Mouse (Mus musculus) heart, embryonic 16.5 days (tissue): ENCODE measurements around the gene Scn8a. TPM values are rescaled to one million over a fixed set of nuclear protein-coding genes. Genes with fewer than 3 reads are reported as not detected.

Experiments used
- ATAC-seq: fragments of 200-750 bp; cut with Nextera tagmentation; replicated peaks from 2 replicates; pipeline ENCODE4 v1.8.0; 2017; ENCODE audit warnings: moderate number of reproducible peaks; ENCODE audit not compliant: insufficient read depth, low FRiP score; ENCODE audit errors: extremely low read depth
- H3K27ac ChIP-seq: fragments of 300-500 bp; sonication (generic); 2 replicates; pipeline ENCODE4 v1.5.1; 2014; ENCODE audit warnings: mild to moderate bottlenecking, low read length, control low read depth, moderate library complexity
- H3K27me3 ChIP-seq: fragments of 300-500 bp; sonication (generic); 2 replicates; pipeline ENCODE4 v1.6.1; 2014; ENCODE audit warnings: low read length, mixed read lengths; ENCODE audit not compliant: control insufficient read depth, insufficient read depth
- H3K36me3 ChIP-seq: fragments of 300-500 bp; sonication (generic); 2 replicates; pipeline ENCODE4 v1.6.1; 2014; ENCODE audit not compliant: control insufficient read depth, insufficient read depth
- H3K4me1 ChIP-seq: fragments of 300-500 bp; sonication (generic); 2 replicates; pipeline ENCODE4 v1.6.1; 2014; ENCODE audit warnings: low read length, mixed read lengths; ENCODE audit not compliant: control insufficient read depth, insufficient read depth
- H3K4me2 ChIP-seq: fragments of 300-500 bp; sonication (generic); 2 replicates; pipeline ENCODE4 v1.6.1; 2014; ENCODE audit warnings: low read depth, mild to moderate bottlenecking, control low read depth, low read length
- H3K4me3 ChIP-seq: fragments of 300-500 bp; sonication (generic); 2 replicates; pipeline ENCODE4 v1.5.1; 2014; ENCODE audit warnings: mild to moderate bottlenecking, control low read depth, low read length
- H3K9ac ChIP-seq: fragments of 300-500 bp; sonication (generic); 2 replicates; pipeline ENCODE4 v1.6.1; 2014; ENCODE audit warnings: low read length, control low read depth
- H3K9me3 ChIP-seq: fragments of 300-500 bp; sonication (generic); replicated peaks from 2 replicates; pipeline ENCODE4 v1.6.1; 2016; ENCODE audit warnings: low read length; ENCODE audit not compliant: control insufficient read depth
- WGBS: fragments of 180-500 bp; shearing (Covaris S2); extraction: QIAGEN DNeasy Blood & Tissue Kit; methylation state at CpG from one replicate; pipeline ENCODE4 v1.1.7; 2014; 5-methylcytosine and 5-hydroxymethylcytosine counted together
- polyA plus RNA-seq: library from polyadenylated mRNA; unstranded; fragments of >200 nt; fragmentation: Nextera tagmentation; extraction: Ambion mirVana; gene quantifications from 2 replicates; pipeline ENCODE4 v1.2.1, GENCODE M21; 2015

Gene Scn8a
- polyA plus RNA-seq, 1 experiment from 2014 or later: 0.71 TPM

GRCm38 (mm10) chr15:101006251-101007040 is 136.8 kb downstream of the Scn8a start:
- Histone ChIP-seq H3K27me3 (peaks cover 8% of the 10 kb centered on the region), H3K4me2 (peak overlapping the region; percentile 83), H3K9ac (peak overlapping the region; percentile 44), H3K4me3 (peak overlapping the region; percentile 57), H3K27ac (no peak overlapping the region), H3K9me3 (no peaks in the 10 kb centered on the region), H3K36me3 (no peaks in the 10 kb centered on the region), H3K4me1 (peaks cover 3% of the 10 kb centered on the region; the same call in 1 of the 2 replicates)
- peak; percentile 77; the same call in 1 of the 2 replicates for ATAC-seq
- 14% methylated on average over 15 of the region's 15 CpGs for WGBS

- no peaks in the 10 kb centered on the region for H3K36me3 ChIP-seq
- H3K9ac ChIP-seq: no peak overlapping the region
- no peak overlapping the region for H3K27ac ChIP-seq
- H3K9me3 ChIP-seq: no peaks in the 10 kb centered on the region
- peak overlapping the region; percentile 83 for H3K4me2 ChIP-seq
- peaks cover 8% of the 10 kb centered on the region for H3K27me3 ChIP-seq
- H3K4me1 ChIP-seq: peaks cover 3% of the 10 kb centered on the region; the same call in 1 of the 2 replicates
- WGBS: 72% methylated on average over 7 of the region's 7 CpGs
- H3K4me3 ChIP-seq: no peak overlapping the region
- ATAC-seq: no peak
These were observed 137.6 kb downstream of the Scn8a start for GRCm38 (mm10) chr15:101007236-101007635.

DNA sequence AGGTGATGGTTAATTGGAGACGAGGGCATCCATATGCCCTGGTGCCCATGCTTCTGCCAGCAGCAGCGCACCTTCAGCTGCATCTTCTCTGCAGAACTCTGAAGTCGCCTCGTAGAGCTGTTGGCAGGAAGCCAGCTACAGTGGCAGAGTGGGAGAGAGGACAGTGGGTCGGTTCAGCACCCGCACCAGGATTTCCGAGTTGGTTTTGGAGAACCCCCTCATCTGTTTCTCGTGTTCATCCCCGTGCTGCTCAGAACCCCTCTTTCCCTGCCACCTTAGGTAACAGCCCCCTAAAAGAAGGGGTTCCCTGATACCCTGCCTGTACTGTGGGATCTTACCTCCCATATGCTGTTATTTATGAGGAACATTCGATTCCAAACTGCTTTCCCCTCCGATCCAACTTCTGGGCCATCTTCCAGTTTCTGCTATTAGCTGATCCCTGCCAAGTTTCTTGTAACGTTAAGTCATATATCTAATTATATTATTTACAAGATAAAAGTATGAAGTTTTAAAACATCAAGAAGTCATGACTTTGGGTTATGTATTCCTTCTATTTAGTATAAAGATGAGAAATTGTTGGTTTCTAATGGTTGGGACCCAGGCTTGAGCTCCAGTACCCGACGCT is 138.8 kb downstream of the Scn8a start:
- peaks cover 3% of the 10 kb centered on the region; the same call in 1 of the 2 replicates for H3K4me1 ChIP-seq
- no peaks in the 10 kb centered on the region for H3K9me3 ChIP-seq
- no peak overlapping the region for H3K9ac ChIP-seq
- H3K4me2 ChIP-seq: no peak overlapping the region
- no peak for ATAC-seq
- 74% methylated on average over 14 of the region's 14 CpGs for WGBS
- H3K36me3 ChIP-seq: no peaks in the 10 kb centered on the region
- H3K27me3 ChIP-seq: peaks cover 8% of the 10 kb centered on the region
- no peak overlapping the region for H3K27ac ChIP-seq
- H3K4me3 ChIP-seq: no peak overlapping the region

- H3K27ac ChIP-seq: no peak overlapping the region
- no peak for ATAC-seq
- no peaks in the 10 kb centered on the region for H3K9me3 ChIP-seq
- no peak overlapping the region for H3K9ac ChIP-seq
- WGBS: 81% methylated on average over 6 of the region's 6 CpGs
- no peak overlapping the region for H3K4me2 ChIP-seq
- H3K27me3 ChIP-seq: peaks cover 5% of the 10 kb centered on the region
- H3K4me3 ChIP-seq: no peak overlapping the region
- no peaks in the 10 kb centered on the region for H3K36me3 ChIP-seq
- H3K4me1 ChIP-seq: peaks cover 3% of the 10 kb centered on the region; the same call in 1 of the 2 replicates
These were observed 141.7 kb downstream of the Scn8a start for GRCm38 (mm10) chr15:101011352-101011751.

DNA sequence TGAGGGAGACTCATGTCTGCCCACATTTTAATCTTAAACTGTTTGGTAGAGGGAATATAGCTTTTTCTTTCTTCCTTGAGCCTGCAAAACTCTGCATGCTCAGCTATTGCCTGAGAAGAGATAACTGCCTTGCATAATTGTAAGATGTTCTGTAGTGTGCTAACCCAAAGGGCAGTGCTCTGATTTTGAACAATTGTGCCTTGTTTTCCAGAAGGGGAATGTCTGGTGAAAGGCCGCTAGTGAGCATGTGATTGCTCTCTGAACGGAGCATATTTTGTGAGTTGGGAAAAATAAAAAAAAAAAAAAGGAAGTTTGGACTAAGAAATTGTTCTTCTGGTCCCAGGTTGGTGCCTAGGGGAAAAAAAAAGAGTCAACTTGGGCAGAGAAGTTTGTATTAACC is 159.3 kb downstream of the Scn8a start:
- H3K4me1 ChIP-seq: no peaks in the 10 kb centered on the region
- no peak overlapping the region for H3K4me2 ChIP-seq
- no peaks in the 10 kb centered on the region for H3K36me3 ChIP-seq
- no peak overlapping the region for H3K9ac ChIP-seq
- H3K9me3 ChIP-seq: no peaks in the 10 kb centered on the region
- H3K4me3 ChIP-seq: no peak overlapping the region
- no peak overlapping the region for H3K27ac ChIP-seq
- peaks cover 12% of the 10 kb centered on the region for H3K27me3 ChIP-seq
- 61% methylated on average over 2 of the region's 2 CpGs for WGBS
- ATAC-seq: no peak

- no peak for ATAC-seq
- Histone ChIP-seq H3K36me3 (no peaks in the 10 kb centered on the region), H3K27ac (no peak overlapping the region), H3K4me2 (no peak overlapping the region), H3K4me1 (no peaks in the 10 kb centered on the region), H3K9me3 (no peaks in the 10 kb centered on the region), H3K27me3 (peaks cover 58% of the 10 kb centered on the region), H3K4me3 (no peak overlapping the region), H3K9ac (no peak overlapping the region)
- WGBS: 44% methylated on average over 17 of the region's 17 CpGs
These were observed 170.0 kb downstream of the Scn8a start for GRCm38 (mm10) chr15:101039651-101040050.

DNA sequence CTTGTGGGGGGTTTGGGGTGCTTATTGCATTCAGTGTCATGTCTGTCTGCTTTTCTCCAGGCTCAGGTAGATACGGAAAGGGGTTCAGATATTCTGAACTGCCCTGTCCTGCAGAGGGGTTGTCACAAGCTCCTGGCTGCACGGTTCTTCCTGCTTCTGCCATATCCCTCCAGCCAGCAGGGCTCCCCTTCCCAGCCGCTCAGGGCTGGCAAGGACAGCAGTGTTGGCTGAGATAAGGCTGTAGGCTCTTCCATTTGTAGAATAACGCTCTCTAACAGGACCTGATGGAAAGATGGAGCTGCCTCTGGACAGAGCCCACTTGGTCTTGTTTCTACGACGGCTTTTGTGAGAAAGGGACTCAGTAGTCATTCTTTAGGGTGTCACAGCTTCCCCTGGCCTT is 172.3 kb downstream of the Scn8a start:
- no peak overlapping the region for H3K4me2 ChIP-seq
- no peak overlapping the region for H3K27ac ChIP-seq
- H3K9ac ChIP-seq: no peak overlapping the region
- no peak for ATAC-seq
- no peak overlapping the region for H3K4me3 ChIP-seq
- no peaks in the 10 kb centered on the region for H3K9me3 ChIP-seq
- H3K27me3 ChIP-seq: peaks cover 82% of the 10 kb centered on the region
- H3K4me1 ChIP-seq: peaks cover 11% of the 10 kb centered on the region
- H3K36me3 ChIP-seq: no peaks in the 10 kb centered on the region
- WGBS: 45% methylated on average over 6 of the region's 6 CpGs

DNA sequence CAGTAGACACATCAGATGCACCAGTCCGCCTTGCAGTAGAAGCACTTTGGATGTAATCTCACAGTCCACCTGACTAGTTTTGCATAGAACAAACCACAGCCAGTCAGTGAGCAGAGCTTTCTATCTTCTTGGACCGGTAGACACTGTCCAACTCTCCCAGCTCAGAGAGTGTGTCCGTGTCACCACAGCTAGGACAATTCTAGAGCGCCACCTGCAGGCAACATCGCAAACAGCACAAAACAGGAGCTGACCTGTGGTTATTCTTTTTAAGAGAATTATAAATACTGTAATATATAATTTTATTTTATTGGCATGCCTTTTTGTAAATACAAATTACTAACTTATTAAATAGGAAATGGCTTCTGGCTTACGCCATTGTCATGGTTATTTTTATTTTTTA is 173.0 kb downstream of the Scn8a start:
- H3K36me3 ChIP-seq: no peaks in the 10 kb centered on the region
- H3K27ac ChIP-seq: no peak overlapping the region
- H3K4me1 ChIP-seq: peaks cover 16% of the 10 kb centered on the region
- peaks cover 88% of the 10 kb centered on the region for H3K27me3 ChIP-seq
- ATAC-seq: no peak
- WGBS: 22% methylated on average over 6 of the region's 6 CpGs
- H3K9ac ChIP-seq: no peak overlapping the region
- H3K4me3 ChIP-seq: no peak overlapping the region
- no peak overlapping the region for H3K4me2 ChIP-seq
- H3K9me3 ChIP-seq: no peaks in the 10 kb centered on the region

DNA sequence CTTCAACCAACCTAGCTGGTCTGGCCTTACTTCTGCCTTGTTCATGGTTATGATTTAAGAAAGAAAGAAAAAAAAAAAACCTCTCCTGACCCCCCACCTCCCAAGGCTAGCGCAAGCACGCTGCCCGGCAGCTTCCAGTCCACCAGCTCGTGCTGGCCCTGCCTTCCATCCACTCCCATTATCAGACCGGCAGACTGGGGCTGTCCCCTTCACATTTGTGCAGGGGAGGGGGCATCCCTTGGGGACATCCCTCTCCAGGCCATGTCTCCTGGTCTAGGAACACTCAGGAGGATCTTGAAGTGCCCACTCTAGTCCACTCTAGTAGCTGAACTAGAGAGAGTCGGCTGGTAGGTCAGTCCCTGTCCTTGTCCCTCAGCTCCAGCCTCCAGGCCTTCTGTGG is 174.9 kb downstream of the Scn8a start:
- Histone ChIP-seq H3K9me3 (no peaks in the 10 kb centered on the region), H3K36me3 (no peaks in the 10 kb centered on the region), H3K4me2 (no peak overlapping the region), H3K27ac (no peak overlapping the region), H3K9ac (no peak overlapping the region), H3K27me3 (peaks cover 95% of the 10 kb centered on the region), H3K4me3 (no peak overlapping the region), H3K4me1 (peaks cover 16% of the 10 kb centered on the region)
- no peak for ATAC-seq
- 35% methylated on average over 6 of the region's 6 CpGs for WGBS
